Mouse (Mus musculus) R1 (cell line): ENCODE data around the gene Sdha.
A peak's percentile ranks its signal among the peaks of the same experiment; 100 is the strongest.

ENCODE experiments used
- DNase-seq: peaks from one replicate; pipeline ENCODE4 v3.0.0-alpha.2; 2018; ENCODE audit warnings: low read depth, low spot score

The Sdha gene

GRCm38 (mm10) chr13:74302050-74303037 is 47.7 kb downstream of the Sdha start:
- peak; percentile 41 for DNase-seq

- peak; percentile 28 for DNase-seq
These were observed 48.5 kb downstream of the Sdha start for GRCm38 (mm10) chr13:74301607-74301984.

- peak; percentile 69 for DNase-seq
These were observed 49.0 kb downstream of the Sdha start for GRCm38 (mm10) chr13:74300925-74301606.

- no peak for DNase-seq
These were observed 53.7 kb downstream of the Sdha start for GRCm38 (mm10) chr13:74296376-74296775.

GRCm38 (mm10) chr13:74292167-74292566 is 57.9 kb downstream of the Sdha start, which contains the start of gene Ahrr:
TSS of gene Ahrr (minus strand) at chr13:74292331.
- peak; percentile 79 for DNase-seq

- no peak for DNase-seq
These were observed 60.4 kb downstream of the Sdha start for GRCm38 (mm10) chr13:74289646-74290045.

- no peak for DNase-seq
These were observed 67.8 kb downstream of the Sdha start for GRCm38 (mm10) chr13:74282299-74282698.

GRCm38 (mm10) chr13:74275726-74276125 is 74.4 kb downstream of the Sdha start:
- DNase-seq = no peak
